ENCODE assay signal across 13 mouse cellular contexts in genomic region chr1:183182641-183183414, GRCm38 (mm10). TPM values are rescaled to one million over a fixed set of nuclear protein-coding genes. Genes with fewer than 3 reads are reported as not detected.
DNase-seq lines count a peak whose midpoint lies in the region; ATAC-seq and TF ChIP-seq lines count a peak whose summit lies in the region.
"Had no signal": no experiment of that assay in that cellular context is flagged by ENCODE, and none has a peak within 500 bp of the region (broad histone marks: within the 10 kb centered on the region; RNA-seq: fewer than 3 reads in every experiment).

No protein-coding gene starts in this region.

- WGBS in liver, embryonic 13.5 days (ENCODE audit: insufficient replicate concordance) = 55% methylated on average over 12 of the region's 12 CpGs
- 61% methylated on average over 12 of the region's 12 CpGs for WGBS in liver, postnatal 0 days (ENCODE audit: insufficient replicate concordance)
- 39% methylated on average over 12 of the region's 12 CpGs for WGBS in hindbrain, embryonic 15.5 days
- WGBS in neural tube, embryonic 15.5 days = 35% methylated on average over 12 of the region's 12 CpGs

- H3K4me1 ChIP-seq in liver, embryonic 13.5 days (replicated peaks) = peaks cover 24% of the 10 kb centered on the region
- peaks cover 10% of the 10 kb centered on the region for H3K4me1 ChIP-seq in liver, postnatal 0 days (ENCODE audit: insufficient read depth)
- peaks cover 18% of the 10 kb centered on the region for H3K4me1 ChIP-seq in hindbrain, embryonic 15.5 days (replicated peaks)
- peaks cover 20% of the 10 kb centered on the region for H3K4me1 ChIP-seq in neural tube, embryonic 15.5 days

- no peak for TF ChIP-seq EP300 in liver, postnatal 0 days (IDR thresholded peaks at IDR 0.05; ENCODE audit: low read depth)

- H3K36me3 ChIP-seq in liver, embryonic 13.5 days = no peaks in the 10 kb centered on the region
- H3K36me3 ChIP-seq in liver, postnatal 0 days (replicated peaks; ENCODE audit: insufficient read depth, low read length) = no peaks in the 10 kb centered on the region
- H3K36me3 ChIP-seq in hindbrain, embryonic 15.5 days = no peaks in the 10 kb centered on the region
- no peaks in the 10 kb centered on the region for H3K36me3 ChIP-seq in neural tube, embryonic 15.5 days
- H3K36me3 ChIP-seq: limb, embryonic 15.5 days had no signal

- no peak overlapping the region for H3K27ac ChIP-seq in liver, embryonic 13.5 days
- H3K27ac ChIP-seq in liver, postnatal 0 days (ENCODE audit: low read depth) = no peak overlapping the region
- H3K27ac ChIP-seq in hindbrain, embryonic 15.5 days (replicated peaks) = peak overlapping the region; percentile 43; the same call in 1 of the 2 replicates
- H3K27ac ChIP-seq in neural tube, embryonic 15.5 days (replicated peaks) = 0 out of 2 replicates have a peak overlapping the region, but pooled peaks have one; percentile 37
- H3K27ac ChIP-seq: kidney, postnatal 0 days; limb, embryonic 15.5 days had no signal

- H3K27me3 ChIP-seq in liver, embryonic 13.5 days = no peaks in the 10 kb centered on the region
- H3K27me3 ChIP-seq in liver, postnatal 0 days (ENCODE audit: insufficient read depth, low read length) = no peaks in the 10 kb centered on the region
- H3K27me3 ChIP-seq in hindbrain, embryonic 15.5 days = no peaks in the 10 kb centered on the region
- no peaks in the 10 kb centered on the region for H3K27me3 ChIP-seq in neural tube, embryonic 15.5 days (replicated peaks)
- H3K27me3 ChIP-seq: limb, embryonic 15.5 days had no signal

- H3K9ac ChIP-seq in liver, embryonic 13.5 days = no peak overlapping the region
- H3K9ac ChIP-seq in liver, postnatal 0 days (replicated peaks) = no peak overlapping the region
- no peak overlapping the region for H3K9ac ChIP-seq in hindbrain, embryonic 15.5 days
- no peak overlapping the region for H3K9ac ChIP-seq in neural tube, embryonic 15.5 days (replicated peaks)
- H3K9ac ChIP-seq: limb, embryonic 15.5 days had no signal

- no peak for TF ChIP-seq CTCF in liver, postnatal 0 days (IDR thresholded peaks at IDR 0.05; ENCODE audit: low read depth)

- H3K4me2 ChIP-seq in liver, embryonic 13.5 days = no peak overlapping the region
- no peak overlapping the region for H3K4me2 ChIP-seq in liver, postnatal 0 days (ENCODE audit: low read depth, low read length)
- H3K4me2 ChIP-seq in hindbrain, embryonic 15.5 days = no peak overlapping the region
- H3K4me2 ChIP-seq in neural tube, embryonic 15.5 days = no peak overlapping the region
- H3K4me2 ChIP-seq: limb, embryonic 15.5 days had no signal

- DNase-seq in frontal cortex, adult 2 months (ENCODE audit: extremely low spot score in 1 of 2, low spot score in 1 of 2) = no peak
- no peak for DNase-seq in liver, embryonic 13.5 days
- DNase-seq in liver, postnatal 0 days = no peak
- no peak for DNase-seq in thymus, postnatal 36 days
- DNase-seq in ovary, postnatal 10 days (ENCODE audit: low spot score) = no peak
- DNase-seq: cerebellum, postnatal 36 days; lung, postnatal 36 days had no signal

- ATAC-seq in frontal cortex, adult (ENCODE audit: low TSS enrichment) = peak; percentile 56
- 0 out of 2 replicates have a peak, but pooled peaks have one; percentile 24 for ATAC-seq in liver, embryonic 13.5 days (ENCODE audit: low read depth)
- ATAC-seq in liver, postnatal 0 days = no peak
- no peak for ATAC-seq in hindbrain, embryonic 15.5 days (ENCODE audit: low FRiP score, low read depth)
- ATAC-seq in neural tube, embryonic 15.5 days (ENCODE audit: low FRiP score) = no peak

- H3K4me3 ChIP-seq in liver, embryonic 13.5 days (replicated peaks) = no peak overlapping the region
- no peak overlapping the region for H3K4me3 ChIP-seq in liver, postnatal 0 days (ENCODE audit: low read depth, low read length)
- no peak overlapping the region for H3K4me3 ChIP-seq in hindbrain, embryonic 15.5 days
- no peak overlapping the region for H3K4me3 ChIP-seq in neural tube, embryonic 15.5 days (replicated peaks)
- H3K4me3 ChIP-seq: limb, embryonic 15.5 days had no signal

- H3K9me3 ChIP-seq in liver, embryonic 13.5 days (replicated peaks) = no peaks in the 10 kb centered on the region
- H3K9me3 ChIP-seq in liver, postnatal 0 days (ENCODE audit: low read length) = no peaks in the 10 kb centered on the region
- H3K9me3 ChIP-seq in hindbrain, embryonic 15.5 days = no peaks in the 10 kb centered on the region
- no peaks in the 10 kb centered on the region for H3K9me3 ChIP-seq in neural tube, embryonic 15.5 days (replicated peaks)
- H3K9me3 ChIP-seq: G1E; limb, embryonic 15.5 days had no signal

RNA-seq across cellular contexts. Expression of gene Disp1, which starts 38.5 kb away (rescaled TPM):
- polyA plus RNA-seq in frontal cortex, adult 2 months (2012; rRNA removed) = 7.2 and 7.8 TPM in 2 replicates
- polyA plus RNA-seq in liver, embryonic 13.5 days (2015; fragmentation: Nextera tagmentation; extraction: Ambion mirVana) = 2.4 and 3.0 TPM in 2 replicates
- polyA plus RNA-seq in liver, postnatal 0 days (2015; fragmentation: Nextera tagmentation; extraction: Ambion mirVana) = 1.6 and 1.9 TPM in 2 replicates
- polyA plus RNA-seq in hindbrain, embryonic 15.5 days (2015; fragmentation: Nextera tagmentation; extraction: Ambion mirVana) = 7.5 and 8.1 TPM in 2 replicates
- 9.1 and 9.5 TPM in 2 replicates for polyA plus RNA-seq in neural tube, embryonic 15.5 days (2015; fragmentation: Nextera tagmentation; extraction: Ambion mirVana)

Comparison
In these comparisons a context has a peak if more than half of its experiments do, and no peak if none do; other contexts are left out.
1. ATAC-seq: peak in frontal cortex, adult (single experiment) and liver, embryonic 13.5 days (single experiment); none in liver, postnatal 0 days (single experiment), hindbrain, embryonic 15.5 days (single experiment) and neural tube, embryonic 15.5 days (single experiment).
2. H3K27ac ChIP-seq: peak in hindbrain, embryonic 15.5 days (single experiment) and neural tube, embryonic 15.5 days (single experiment); none in liver, embryonic 13.5 days (single experiment) and liver, postnatal 0 days (single experiment).